Mouse (Mus musculus) small intestine, adult 2 months (tissue): ENCODE measurements around the gene Taco1.

ENCODE experiments used
- CTCF ChIP-seq: fragments of 200-500 bp; IDR thresholded peaks from 2 replicates; pipeline ENCODE4 v1.5.1; 2012; ENCODE audit warnings: low read depth, mild to moderate bottlenecking, control low read depth, inconsistent platforms, low read length, moderate library complexity, mixed read lengths; ENCODE audit not compliant: insufficient replicate concordance, insufficient read length; ENCODE audit errors: extremely low read depth
- POLR2A ChIP-seq: fragments of 200-500 bp; IDR thresholded peaks from 2 replicates; pipeline ENCODE4 v1.6.1; 2012; ENCODE audit warnings: low read depth, mild to moderate bottlenecking, control low read depth, inconsistent platforms, low read length, moderate library complexity

GRCm38 (mm10) chr11:106036548-106037417 lies 29.1 kb upstream of the Taco1 start, which contains the start of gene Dcaf7:
- TF ChIP-seq CTCF (no peak), POLR2A (0 out of 2 replicates have a peak, but pooled peaks have one; percentile 51)
